Comparison of ENCODE assay signal across 12 mouse cellular contexts in genomic region chr17:80763065-80763681, GRCm38 (mm10). TPM values are rescaled to one million over a fixed set of nuclear protein-coding genes. Genes with fewer than 3 reads are reported as not detected.
DNase-seq lines count a peak whose midpoint lies in the region; ATAC-seq and TF ChIP-seq lines count a peak whose summit lies in the region.
"Had no signal": no experiment of that assay in that cellular context is flagged by ENCODE, and none has a peak within 500 bp of the region (broad histone marks: within the 10 kb centered on the region; RNA-seq: fewer than 3 reads in every experiment).

No protein-coding gene starts in this region.

- no peaks in the 10 kb centered on the region for H3K36me3 ChIP-seq in CH12.LX (replicated peaks in 1 of 2; ENCODE audit: control insufficient read depth in 1 of 2, insufficient read depth in 1 of 2, low read length in 1 of 2)
- H3K36me3 ChIP-seq in liver, embryonic 13.5 days: no peaks in the 10 kb centered on the region
- H3K36me3 ChIP-seq: neural tube, embryonic 13.5 days; stomach, embryonic 15.5 days had no signal

- in situ Hi-C loops in CH12.LX (cut with MboI; ENCODE audit: low pct_ligation_motif_present, low pct_unique_long_range_greater_than_20kb, low sequenced_read_pairs): no loop called here

- ATAC-seq in common myeloid progenitor, adult 5-6 weeks (replicated peaks; ENCODE audit: low read depth, poor library complexity, severe bottlenecking): peak; percentile 61
- ATAC-seq in liver, embryonic 13.5 days (ENCODE audit: low read depth): peak; percentile 53; the same call in 1 of the 2 replicates
- ATAC-seq: hindbrain, embryonic 16.5 days had no signal

- no peak for DNase-seq in layer of hippocampus, adult 2 months (ENCODE audit: low spot score in 2 of 2)
- no peak for DNase-seq in layer of hippocampus, adult 11-12 months (ENCODE audit: low spot score)
- no peak for DNase-seq in CH12.LX (ENCODE audit: extremely low read depth)
- no peak for DNase-seq in liver, embryonic 13.5 days
- DNase-seq in frontal cortex, postnatal 36 days (ENCODE audit: low spot score in 2 of 2): no peak
- DNase-seq in embryo, embryonic 10.5 days (ENCODE audit: low spot score): no peak
- DNase-seq: kidney, postnatal 25 days had no signal

- H3K27me3 ChIP-seq in CH12.LX (replicated peaks): peaks cover 12% of the 10 kb centered on the region
- H3K27me3 ChIP-seq in liver, embryonic 13.5 days: no peaks in the 10 kb centered on the region
- H3K27me3 ChIP-seq: neural tube, embryonic 13.5 days; stomach, embryonic 15.5 days had no signal

- no peak for TF ChIP-seq EP300 in CH12.LX (IDR thresholded peaks at IDR 0.05; ENCODE audit: low read length)

- H3K9ac ChIP-seq in CH12.LX (ENCODE audit: insufficient read depth, low read depth): no peak overlapping the region
- no peak overlapping the region for H3K9ac ChIP-seq in liver, embryonic 13.5 days
- H3K9ac ChIP-seq: neural tube, embryonic 13.5 days; stomach, embryonic 15.5 days had no signal

- TF ChIP-seq RAD21 in CH12.LX (IDR thresholded peaks at IDR 0.05; ENCODE audit: low read depth, low read length): no peak

- WGBS in liver, embryonic 13.5 days (ENCODE audit: insufficient replicate concordance): 17% methylated on average over 11 of the region's 11 CpGs

- peak overlapping the region; percentile 2; the same call in 1 of the 2 replicates for H3K4me2 ChIP-seq in CH12.LX (ENCODE audit: insufficient read depth, low read depth, poor library complexity, severe bottlenecking)
- 0 out of 2 replicates have a peak overlapping the region, but pooled peaks have one; percentile 23 for H3K4me2 ChIP-seq in liver, embryonic 13.5 days
- H3K4me2 ChIP-seq: neural tube, embryonic 13.5 days; stomach, embryonic 15.5 days had no signal

- TF ChIP-seq POLR2A in CH12.LX (IDR thresholded peaks at IDR 0.05; ENCODE audit: low read depth, low read length): no peak

- peaks cover 3 to 4% of the 10 kb centered on the region in 2 experiments; a peak in 1 of 4 replicates for H3K4me1 ChIP-seq in CH12.LX (ENCODE audit: control insufficient read depth in 1 of 2, insufficient read depth in 2 of 2)
- peaks cover 11% of the 10 kb centered on the region for H3K4me1 ChIP-seq in liver, embryonic 13.5 days (replicated peaks)
- H3K4me1 ChIP-seq: stomach, embryonic 15.5 days had no signal

- dilution Hi-C loops in CH12.LX (cut with MboI; ENCODE audit: extremely low pct_ligation_motif_present, extremely low pct_unique_long_range_greater_than_20kb, low sequenced_read_pairs): no loop called here

- H3K4me3 ChIP-seq in layer of hippocampus, adult 2 months: no peak overlapping the region
- H3K4me3 ChIP-seq in CH12.LX (replicated peaks in 1 of 3; ENCODE audit: low read depth in 2 of 3, low read length in 2 of 3, poor library complexity in 1 of 3): no peak overlapping the region
- no peak overlapping the region for H3K4me3 ChIP-seq in liver, embryonic 13.5 days (replicated peaks)
- H3K4me3 ChIP-seq: neural tube, embryonic 13.5 days; stomach, embryonic 15.5 days had no signal

- H3K27ac ChIP-seq in layer of hippocampus, adult 2 months: 0 out of 2 replicates have a peak overlapping the region, but pooled peaks have one; percentile 6
- no peak overlapping the region for H3K27ac ChIP-seq in CH12.LX (ENCODE audit: insufficient read depth, low read depth)
- no peak overlapping the region for H3K27ac ChIP-seq in liver, embryonic 13.5 days
- H3K27ac ChIP-seq: macrophage; neural tube, embryonic 13.5 days; stomach, embryonic 15.5 days had no signal

- TF ChIP-seq CTCF in layer of hippocampus, adult 2 months (conservative IDR thresholded peaks at IDR 0.05): no peak
- no peak for TF ChIP-seq CTCF in CH12.LX (conservative IDR thresholded peaks at IDR 0.05 in 1 of 2, IDR thresholded peaks at IDR 0.05 in 1 of 2; ENCODE audit: low read depth in 2 of 2, low read length in 2 of 2)

- peaks cover 5% of the 10 kb centered on the region for H3K9me3 ChIP-seq in CH12.LX (replicated peaks; ENCODE audit: low read length)
- no peaks in the 10 kb centered on the region for H3K9me3 ChIP-seq in liver, embryonic 13.5 days (replicated peaks)
- H3K9me3 ChIP-seq: neural tube, embryonic 13.5 days; stomach, embryonic 15.5 days had no signal

- H3K79me2 ChIP-seq in CH12.LX (replicated peaks; ENCODE audit: control insufficient read depth, extremely low read depth, insufficient read depth, poor library complexity, severe bottlenecking): no peaks in the 10 kb centered on the region

TF ChIP-seq in CH12.LX, 34 proteins besides CTCF, POLR2A, EP300 and RAD21:
- no peak for TF ChIP-seq ZMIZ1 (IDR thresholded peaks at IDR 0.05; ENCODE audit: low read depth, low read length)
- no peak for TF ChIP-seq USF1 (IDR thresholded peaks at IDR 0.05; ENCODE audit: low read depth, low read length)
- TF ChIP-seq IRF4 (IDR thresholded peaks at IDR 0.05; ENCODE audit: low read depth, low read length): no peak
- no peak for TF ChIP-seq MAFK (IDR thresholded peaks at IDR 0.05; ENCODE audit: insufficient replicate concordance, low read length)
- no peak for TF ChIP-seq CHD1 (IDR thresholded peaks at IDR 0.05; ENCODE audit: low read depth, low read length)
- TF ChIP-seq ETS1 (conservative IDR thresholded peaks at IDR 0.05; ENCODE audit: low read depth, low read length): no peak
- no peak for TF ChIP-seq KAT2A (IDR thresholded peaks at IDR 0.05; ENCODE audit: insufficient replicate concordance, low read length)
- TF ChIP-seq JUND (conservative IDR thresholded peaks at IDR 0.05; ENCODE audit: low read depth, low read length): no peak
- TF ChIP-seq MAX (IDR thresholded peaks at IDR 0.05; ENCODE audit: low read length): no peak
- TF ChIP-seq GABPA (IDR thresholded peaks at IDR 0.05; ENCODE audit: insufficient replicate concordance, low read depth, low read length): no peak
- no peak for TF ChIP-seq ZC3H11A (IDR thresholded peaks at IDR 0.05; ENCODE audit: low read depth, low read length)
- TF ChIP-seq MYC (IDR thresholded peaks at IDR 0.05; ENCODE audit: low read depth, low read length): no peak
- no peak for TF ChIP-seq NRF1 (IDR thresholded peaks at IDR 0.05; ENCODE audit: low read depth, low read length)
- no peak for TF ChIP-seq BHLHE40 (IDR thresholded peaks at IDR 0.05; ENCODE audit: low read depth, low read length)
- no peak for TF ChIP-seq ZKSCAN1 (IDR thresholded peaks at IDR 0.05; ENCODE audit: borderline replicate concordance, low read depth, low read length)
- no peak for TF ChIP-seq RCOR1 (conservative IDR thresholded peaks at IDR 0.05; ENCODE audit: low read depth, low read length)
- no peak for TF ChIP-seq ELF1 (IDR thresholded peaks at IDR 0.05; ENCODE audit: low read depth, low read length)

RNA-seq across cellular contexts. Expression of gene Map4k3, which starts 34.9 kb away (rescaled TPM):
- 10 to 100 TPM; 92.9 to 94.1 TPM for total RNA-seq in layer of hippocampus, adult 2 months (2021)
- total RNA-seq in CH12.LX (2012; rRNA removed): 2.4 and 2.7 TPM in 2 replicates
- total RNA-seq in CH12.LX (2014; rRNA removed): 4.3 and 4.4 TPM in 2 replicates
- 3.2 and 3.4 TPM in 2 replicates for polyA plus RNA-seq in CH12.LX (2012; ENCODE audit: insufficient read length, low read depth)
- total RNA-seq in common myeloid progenitor, adult 5-6 weeks (2017): 5.9 and 6.9 TPM in 2 replicates
- polyA plus RNA-seq in liver, embryonic 13.5 days (2015; fragmentation: Nextera tagmentation; extraction: Ambion mirVana): 3.3 TPM in 2 replicates

Comparison
In these comparisons a context has a peak if more than half of its experiments do, and no peak if none do; other contexts are left out.
1. RNA of gene Map4k3, which starts 34.9 kb away (total RNA-seq): 92.9 to 94.1 TPM in layer of hippocampus, adult 2 months; 5.9 to 6.9 TPM in common myeloid progenitor, adult 5-6 weeks and 2.4 to 4.4 TPM in CH12.LX; every median in the first group is over 10 times any median in the second.